Mouse (Mus musculus) thymus, adult 18-20 months (tissue): ENCODE measurements around the gene Rgs3.

ENCODE experiments used
- DNase-seq, 2 experiments: peaks; one replicate each; pipeline ENCODE4 v3.0.0; 2022; ENCODE audit warnings: mixed read lengths in 2 of 2

The Rgs3 gene

DNA sequence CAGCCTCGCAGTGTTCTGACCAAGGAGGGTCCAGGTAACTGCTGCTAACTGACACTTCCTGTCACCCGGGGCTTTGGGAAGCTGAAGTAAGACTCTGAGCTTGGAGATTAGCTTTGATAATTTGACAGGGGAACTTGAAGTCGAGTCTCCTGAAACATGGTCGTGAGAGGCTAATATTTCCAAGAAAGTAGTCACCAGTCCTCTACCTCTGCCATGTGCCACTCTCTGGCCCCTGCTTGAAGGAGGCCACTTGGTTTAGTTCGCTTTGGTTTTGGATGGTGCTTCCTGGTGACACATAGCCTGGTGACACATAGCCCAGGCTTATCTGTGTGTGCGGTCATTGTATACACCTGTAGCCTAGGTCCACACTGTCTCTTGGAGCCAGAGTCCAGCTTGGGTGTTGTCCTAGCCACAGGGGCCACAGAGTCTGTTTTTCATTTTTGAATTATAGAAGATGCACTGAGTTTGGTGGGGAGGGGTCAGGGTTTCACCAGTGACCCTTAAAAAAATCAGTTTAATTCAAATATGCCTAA is at the start of gene Rgs3:
Gene Rgs3, plus strand, starts transcription at position 51 of the 533 bp plus-strand sequence.
- DNase-seq = no peak

GRCm38 (mm10) chr4:62509946-62510345 is 49.7 kb upstream of the Rgs3 start:
- DNase-seq = no peak

DNA sequence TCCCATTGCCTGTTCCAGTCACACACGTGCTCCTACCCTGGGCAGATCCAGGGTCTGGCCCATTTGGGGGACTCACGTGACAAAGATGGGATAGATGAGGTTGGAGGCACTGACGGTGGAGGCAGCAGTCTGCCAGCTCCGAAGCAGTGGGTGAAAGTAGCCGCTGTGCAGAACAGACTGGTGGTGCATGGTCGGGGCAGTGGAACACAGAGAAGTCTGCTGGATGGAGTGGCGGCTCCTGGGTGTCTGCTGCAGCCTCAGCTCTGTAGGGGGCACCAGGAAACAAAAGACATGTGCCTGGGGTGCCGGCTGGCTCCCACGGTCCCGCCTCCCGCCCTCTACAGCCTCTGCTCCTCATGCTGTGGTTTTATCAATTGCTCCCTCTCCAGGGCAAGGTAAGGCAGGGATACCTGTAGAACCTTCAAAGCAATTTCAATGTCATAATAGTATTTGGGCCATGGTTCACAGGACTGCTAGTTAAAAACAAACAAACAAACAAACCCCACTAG is 45.6 kb upstream of the Rgs3 start:
- no peak for DNase-seq

- DNase-seq = no peak
Measured at GRCm38 (mm10) chr4:62514995-62515394, 44.7 kb upstream of the Rgs3 start.

- no peak for DNase-seq
Measured at GRCm38 (mm10) chr4:62515490-62515889, 44.2 kb upstream of the Rgs3 start.

- DNase-seq = no peak
Measured at GRCm38 (mm10) chr4:62516079-62516478, 43.6 kb upstream of the Rgs3 start.

DNA sequence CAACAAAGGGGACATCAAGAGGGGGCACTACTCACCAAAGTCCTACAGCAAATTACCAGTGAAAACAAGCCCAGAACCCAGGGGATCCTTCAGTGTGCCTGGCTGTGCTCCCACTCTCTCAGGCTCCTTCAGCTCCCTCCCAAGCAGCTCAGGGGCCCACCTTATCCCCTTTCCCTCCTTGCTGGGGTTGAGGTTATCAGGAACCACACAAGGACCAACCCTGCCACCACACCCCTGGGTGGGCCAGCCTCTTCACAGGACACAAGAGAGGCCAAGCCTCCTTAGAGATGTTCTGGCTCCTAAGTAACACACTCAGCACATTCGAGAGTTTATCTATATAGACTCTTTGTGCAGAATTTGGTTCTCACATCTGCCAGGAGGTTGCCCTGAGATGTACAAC is 43.1 kb upstream of the Rgs3 start:
- DNase-seq = no peak

- DNase-seq = no peak
Measured at GRCm38 (mm10) chr4:62517046-62517445, 42.6 kb upstream of the Rgs3 start.

DNA sequence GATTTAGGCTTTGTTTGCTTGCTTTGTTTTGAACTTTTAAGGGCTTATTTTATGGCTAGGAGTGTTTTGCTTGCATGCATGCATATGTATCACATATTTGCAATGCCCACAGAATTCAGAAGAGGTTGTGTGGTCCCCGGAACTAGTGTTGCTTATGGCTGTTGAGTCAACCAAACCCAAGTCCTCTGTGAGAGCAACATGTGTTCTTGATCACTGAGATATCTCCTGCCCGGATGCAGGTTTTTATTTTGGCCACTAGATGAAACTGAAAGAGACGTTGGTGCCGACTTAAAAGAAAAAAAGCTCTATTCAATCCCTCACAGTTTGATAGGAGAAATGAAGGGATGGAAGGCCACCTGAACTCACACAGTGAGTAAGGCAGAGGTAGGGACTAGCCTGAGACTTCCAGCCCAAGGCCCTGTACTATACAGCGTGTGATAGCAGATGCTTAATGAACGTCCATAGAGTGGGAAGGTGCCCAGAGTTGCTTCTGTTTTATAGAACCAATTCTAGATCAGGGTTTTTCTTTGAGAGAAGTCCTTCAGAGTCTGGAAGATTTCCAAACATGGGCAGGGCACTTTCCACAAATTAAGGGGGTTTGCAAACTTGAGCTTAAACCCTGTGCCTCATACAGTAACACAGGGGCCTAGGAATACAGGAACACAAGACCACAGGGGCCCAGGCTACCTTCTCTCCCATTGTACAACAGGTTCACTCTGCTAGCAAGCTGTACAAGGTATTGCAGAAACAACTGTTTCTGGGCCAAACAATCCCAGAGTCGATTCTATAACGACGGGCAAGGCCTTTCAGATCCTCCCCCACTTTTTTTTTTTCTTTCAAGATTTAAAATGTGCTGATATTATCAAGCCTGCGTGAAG is 41.9 kb upstream of the Rgs3 start:
- DNase-seq = no peak

DNA sequence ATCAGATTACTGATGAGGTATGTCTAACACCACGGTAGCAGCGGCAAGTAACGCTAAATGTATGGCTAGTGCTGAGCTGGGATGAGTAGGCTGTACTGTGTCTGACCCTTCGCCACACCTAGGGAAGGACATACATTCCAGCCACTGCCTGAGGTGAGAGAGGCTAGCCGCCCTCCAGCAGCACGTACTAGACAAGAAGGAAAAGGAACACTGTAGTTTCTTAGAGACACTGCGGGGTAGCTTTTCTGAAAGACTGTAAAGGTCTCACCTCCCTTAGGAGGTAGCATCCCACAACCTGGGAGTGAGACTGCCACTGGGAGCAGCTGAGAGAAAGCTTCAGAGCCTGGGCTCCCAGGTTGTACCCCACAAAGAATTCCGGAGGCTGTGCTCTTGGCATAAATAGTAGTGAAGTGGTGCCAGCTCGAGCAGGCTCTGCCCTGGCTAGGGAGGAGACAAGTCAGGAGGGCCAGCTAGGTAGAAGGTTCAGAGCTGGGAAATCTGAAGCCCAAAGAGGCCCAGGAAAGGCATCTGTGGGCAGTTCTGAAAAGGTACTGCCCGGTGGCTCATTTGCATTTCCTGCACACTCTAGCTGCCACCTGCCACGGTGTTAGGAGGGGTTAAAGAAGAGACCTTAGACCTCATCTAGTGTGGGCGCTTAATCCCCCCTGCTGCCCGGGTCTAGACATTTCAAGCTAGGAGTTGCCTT is 41.1 kb upstream of the Rgs3 start:
- peak in 1 of 2 experiments; percentile 24 for DNase-seq

- DNase-seq = no peak
Measured at GRCm38 (mm10) chr4:62519122-62519848, 40.4 kb upstream of the Rgs3 start.

DNA sequence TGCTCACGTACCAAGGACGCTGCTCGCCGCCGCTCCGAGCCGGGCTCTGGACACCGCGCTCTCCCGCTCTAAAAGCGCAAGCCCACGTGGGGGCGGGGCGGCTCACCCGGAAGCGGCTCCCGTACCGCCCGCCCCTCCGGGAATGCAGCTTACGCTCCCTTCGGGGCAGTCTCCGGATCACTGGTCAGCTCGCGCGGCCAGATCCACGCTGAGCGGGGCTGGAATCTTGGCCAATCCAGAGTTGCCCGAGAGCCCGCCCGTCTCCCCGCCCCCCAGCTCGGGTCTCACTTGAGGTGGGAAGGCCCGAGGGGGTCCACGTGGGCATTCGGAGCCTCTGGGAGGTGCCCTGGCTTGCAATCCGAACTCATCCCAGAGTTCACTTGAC is 39.8 kb upstream of the Rgs3 start, which contains the start of gene Alad:
Gene Alad, minus strand, starts transcription at position 70 of the 385 bp plus-strand sequence.
- DNase-seq = peak; percentile 68 to 69

DNA sequence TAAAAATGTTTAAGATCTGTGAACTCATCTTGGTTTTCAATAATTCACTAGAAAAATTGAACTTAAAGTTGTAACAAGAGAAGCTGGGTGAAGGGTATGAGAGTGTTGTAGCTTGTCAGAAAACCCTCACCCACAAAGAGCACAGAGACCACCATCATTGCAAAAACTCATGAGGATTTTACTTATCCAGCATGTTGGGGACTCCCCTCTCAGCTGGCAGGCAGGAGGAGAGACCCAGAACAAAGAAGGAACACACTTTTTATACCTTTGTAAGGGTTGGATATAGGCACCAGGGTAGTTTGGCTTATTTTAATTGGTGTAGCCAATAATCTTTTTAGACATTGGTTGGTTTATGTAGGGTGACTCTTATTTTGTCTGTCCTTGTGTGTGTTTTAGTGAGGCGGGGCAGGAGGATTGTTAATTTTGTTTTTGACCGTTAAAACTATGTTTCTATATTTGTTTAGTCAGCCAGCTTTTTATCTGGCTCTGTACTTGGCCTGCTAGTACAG is 38.7 kb upstream of the Rgs3 start:
- no peak for DNase-seq

GRCm38 (mm10) chr4:62524651-62525488 is 34.8 kb upstream of the Rgs3 start, which contains the start of the genes Pole3 and 4933430I17Rik:
Pole3 (minus strand) TSS chr4:62525068.
4933430I17Rik (plus strand) TSS chr4:62525369.
- peak; percentile 89 to 94 for DNase-seq

DNA sequence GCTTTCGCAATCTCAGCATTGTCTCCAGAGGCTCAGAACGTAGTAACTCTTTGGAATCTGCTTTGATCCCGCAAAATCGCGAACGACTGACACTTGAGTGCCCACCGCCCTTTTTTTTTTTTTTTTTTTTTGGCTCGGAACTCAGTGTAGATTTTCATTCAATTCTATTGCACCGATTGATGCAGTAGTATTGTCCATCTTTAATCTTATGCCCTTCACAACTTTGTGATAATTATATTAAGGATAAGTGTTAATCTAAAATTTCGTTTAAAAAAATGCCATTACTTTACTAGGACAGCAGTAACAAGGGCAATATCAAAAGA is 34.2 kb upstream of the Rgs3 start:
- no peak for DNase-seq

- DNase-seq = no peak
Measured at GRCm38 (mm10) chr4:62526256-62526655, 33.4 kb upstream of the Rgs3 start.

GRCm38 (mm10) chr4:62527655-62528054 is 32.0 kb upstream of the Rgs3 start:
- DNase-seq = no peak

DNA sequence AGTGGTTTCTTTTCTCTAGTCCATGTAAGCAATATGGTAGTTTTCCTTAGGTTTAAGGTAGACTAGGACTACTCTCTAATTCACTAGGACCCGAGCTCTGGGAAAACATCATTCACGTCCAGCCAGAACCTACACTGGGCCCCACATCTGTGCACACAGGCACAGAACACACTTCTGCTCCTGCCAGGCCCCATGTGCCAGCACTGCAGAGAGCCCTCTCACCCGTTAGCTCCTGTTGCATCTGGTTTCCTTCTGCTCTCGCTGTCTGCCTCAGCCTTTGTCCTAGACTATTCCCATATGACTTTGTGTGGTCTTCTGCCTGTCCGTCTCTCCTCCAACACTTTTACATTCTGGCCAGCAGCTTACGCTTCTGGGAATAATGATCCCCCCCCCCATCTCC is 25.9 kb upstream of the Rgs3 start:
- no peak for DNase-seq

GRCm38 (mm10) chr4:62541802-62542201 is 17.8 kb upstream of the Rgs3 start:
- no peak for DNase-seq

- no peak for DNase-seq
Measured at GRCm38 (mm10) chr4:62543782-62544181, 15.9 kb upstream of the Rgs3 start.

GRCm38 (mm10) chr4:62544801-62545200 is 14.8 kb upstream of the Rgs3 start:
- no peak for DNase-seq

- DNase-seq = peak; percentile 22 to 56
Measured at GRCm38 (mm10) chr4:62551966-62552365, 7.7 kb upstream of the Rgs3 start.
